Mouse (Mus musculus) midbrain, embryonic 14.5 days (tissue): ENCODE measurements around the gene Tnni3k. TPM values are rescaled to one million over a fixed set of nuclear protein-coding genes. Genes with fewer than 3 reads are reported as not detected.
"Not testable (repeated sequence)": the region's sequence is repeated elsewhere in the genome, so short reads cannot be mapped to it uniquely, and the experiment has no call there.

Source experiments
- ATAC-seq: fragments of 200-750 bp; cut with Nextera tagmentation; 2 replicates; pipeline ENCODE4 v1.8.0; 2017; ENCODE audit warnings: moderate number of reproducible peaks, moderate library complexity; ENCODE audit not compliant: low FRiP score, low TSS enrichment
- DNase-seq: peaks from one replicate; pipeline ENCODE4 v3.0.0-alpha.2; 2015
- H3K27ac ChIP-seq: fragments of 300-500 bp; sonication (generic); replicated peaks from 2 replicates; pipeline ENCODE4 v1.5.1; 2014; ENCODE audit warnings: mild to moderate bottlenecking, low read depth, low read length, moderate library complexity
- H3K27me3 ChIP-seq: fragments of 300-500 bp; sonication (generic); 2 replicates; pipeline ENCODE4 v1.6.1; 2014; ENCODE audit warnings: low read length, control low read depth, mixed read lengths; ENCODE audit not compliant: control insufficient read depth, insufficient read depth
- H3K36me3 ChIP-seq: fragments of 300-500 bp; sonication (generic); 2 replicates; pipeline ENCODE4 v1.6.1; 2014; ENCODE audit warnings: low read length, control low read depth; ENCODE audit not compliant: control insufficient read depth, insufficient read depth
- H3K4me1 ChIP-seq: fragments of 300-500 bp; sonication (generic); 2 replicates; pipeline ENCODE4 v1.6.1; 2014; ENCODE audit warnings: mild to moderate bottlenecking, antibody characterized with exemption, low read length, control low read depth; ENCODE audit not compliant: control insufficient read depth, insufficient read depth
- H3K4me2 ChIP-seq: fragments of 300-500 bp; sonication (generic); 2 replicates; pipeline ENCODE4 v1.6.1; 2014; ENCODE audit warnings: mild to moderate bottlenecking, low read length, moderate library complexity
- H3K4me3 ChIP-seq: fragments of 300-500 bp; sonication (generic); replicated peaks from 2 replicates; pipeline ENCODE4 v1.5.1; 2014; ENCODE audit warnings: low read depth, low read length
- H3K9ac ChIP-seq: fragments of 300-500 bp; sonication (generic); replicated peaks from 2 replicates; pipeline ENCODE4 v1.6.1; 2014; ENCODE audit warnings: mild to moderate bottlenecking, low read length, moderate library complexity
- H3K9me3 ChIP-seq: fragments of 300-500 bp; sonication (generic); 2 replicates; pipeline ENCODE4 v1.6.1; 2016; ENCODE audit warnings: low read length, control low read depth, mixed read lengths; ENCODE audit not compliant: control insufficient read depth
- WGBS: fragments of 180-500 bp; shearing (Covaris S2); extraction: QIAGEN DNeasy Blood & Tissue Kit; methylation state at CpG from one replicate; pipeline ENCODE4 v1.1.7; 2014; 5-methylcytosine and 5-hydroxymethylcytosine counted together
- polyA plus RNA-seq: library from polyadenylated mRNA; unstranded; fragments of >200 nt; fragmentation: Nextera tagmentation; extraction: Ambion mirVana; gene quantifications from 2 replicates; pipeline ENCODE4 v1.2.1, GENCODE M21; 2014

The Tnni3k gene
- polyA plus RNA-seq, 1 experiment from 2014 or later, result not detected

DNA sequence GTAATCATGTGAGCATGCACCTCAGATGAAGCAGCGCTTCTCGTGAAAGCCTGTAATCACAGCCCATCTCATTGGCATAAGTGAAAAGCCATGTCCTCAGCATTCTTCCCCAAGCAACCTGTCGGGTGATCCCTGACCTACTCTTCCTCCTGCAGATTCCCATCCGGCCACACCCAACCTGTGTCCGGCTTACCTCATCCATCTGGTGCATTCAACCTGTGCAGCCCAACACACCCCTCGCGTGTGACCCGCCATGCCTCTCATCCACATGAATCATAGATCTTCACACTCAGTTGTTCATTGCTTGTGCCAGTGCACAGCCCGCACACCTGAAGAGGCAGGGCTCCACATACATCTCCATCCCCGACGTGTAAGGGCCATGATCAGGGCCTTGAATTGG, 217.3 kb downstream of the Tnni3k start:
- Histone ChIP-seq H3K4me3 (no peak overlapping the region), H3K9ac (no peak overlapping the region), H3K9me3 (no peaks in the 10 kb centered on the region), H3K36me3 (no peaks in the 10 kb centered on the region), H3K27me3 (no peaks in the 10 kb centered on the region), H3K4me2 (no peak overlapping the region), H3K27ac (no peak overlapping the region), H3K4me1 (no peaks in the 10 kb centered on the region)
- 96% methylated on average over 11 of the region's 11 CpGs for WGBS
- ATAC-seq (no peak), DNase-seq (no peak)

DNA sequence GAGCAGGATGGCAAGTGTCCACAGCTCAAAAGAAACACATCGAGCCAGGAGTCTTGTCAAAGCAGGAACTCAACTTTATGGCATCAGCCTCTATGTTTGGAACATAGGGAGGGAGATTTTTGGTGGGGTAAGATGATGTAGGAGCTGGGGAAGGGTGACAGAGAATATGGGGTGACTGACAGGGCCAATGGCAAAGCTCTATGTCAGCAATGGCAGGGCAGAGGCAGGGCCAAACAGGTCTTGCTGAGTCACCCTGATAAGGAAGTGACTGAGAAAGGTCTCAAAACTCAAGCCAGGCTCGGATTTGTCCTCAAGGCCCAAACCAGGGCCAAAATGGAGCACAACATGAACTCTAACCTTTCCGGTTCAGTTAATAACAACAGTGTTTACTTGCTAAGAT, 219.1 kb downstream of the Tnni3k start:
- Histone ChIP-seq H3K4me2 (no peak overlapping the region), H3K4me3 (no peak overlapping the region), H3K4me1 (no peaks in the 10 kb centered on the region), H3K27ac (no peak overlapping the region), H3K36me3 (no peaks in the 10 kb centered on the region), H3K9me3 (no peaks in the 10 kb centered on the region), H3K9ac (no peak overlapping the region), H3K27me3 (no peaks in the 10 kb centered on the region)
- no peak for ATAC-seq
- DNase-seq, result no peak
- WGBS, result 76% methylated on average over 3 of the region's 3 CpGs

DNA sequence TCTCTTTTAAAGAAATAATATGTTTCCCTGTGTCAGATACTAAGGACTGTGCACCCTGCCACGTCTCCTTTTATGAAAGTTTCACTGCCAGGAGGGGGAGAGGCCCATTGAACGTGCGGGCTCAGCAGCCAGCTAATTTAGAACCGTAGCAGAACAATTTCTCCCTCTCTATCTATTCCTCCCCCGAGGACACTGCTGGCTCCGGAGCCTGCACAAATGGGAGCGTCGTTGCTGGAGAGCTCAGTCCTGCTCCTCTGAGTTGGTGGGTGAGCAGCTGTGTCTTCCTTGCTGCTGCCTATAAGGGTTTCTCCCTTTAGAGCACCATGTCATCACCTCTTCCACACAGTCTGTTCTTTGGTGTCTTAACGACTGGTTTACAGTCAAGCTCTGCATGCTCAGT, 220.8 kb downstream of the Tnni3k start:
- Histone ChIP-seq H3K4me2 (no peak overlapping the region), H3K9me3 (no peaks in the 10 kb centered on the region), H3K36me3 (no peaks in the 10 kb centered on the region), H3K4me3 (no peak overlapping the region), H3K4me1 (no peaks in the 10 kb centered on the region), H3K27me3 (no peaks in the 10 kb centered on the region), H3K27ac (no peak overlapping the region), H3K9ac (no peak overlapping the region)
- no peak for DNase-seq
- WGBS, result 56% methylated on average over 9 of the region's 9 CpGs
- no peak for ATAC-seq

DNA sequence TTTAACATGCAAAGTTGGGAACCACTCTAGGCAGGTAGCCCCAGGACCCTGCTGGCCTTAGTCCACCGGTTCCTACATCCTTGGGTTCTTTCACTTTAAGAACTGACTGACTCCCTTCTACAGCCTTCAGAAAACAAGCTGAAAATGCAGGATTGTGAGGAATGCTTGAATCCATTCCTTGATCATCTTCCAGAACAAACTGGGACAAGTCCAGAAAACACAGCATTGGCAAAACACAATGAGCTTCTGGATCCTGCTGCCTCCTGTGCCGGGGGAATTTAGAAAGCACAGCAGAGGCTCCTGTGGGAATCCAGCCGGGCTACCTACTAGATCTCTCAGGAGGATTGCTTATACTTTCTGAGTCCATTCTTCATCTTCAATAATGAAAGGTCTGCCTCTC, 229.5 kb downstream of the Tnni3k start:
- H3K36me3 ChIP-seq, result no peaks in the 10 kb centered on the region
- no peaks in the 10 kb centered on the region for H3K4me1 ChIP-seq
- no peak overlapping the region for H3K9ac ChIP-seq
- no peak overlapping the region for H3K27ac ChIP-seq
- no peak overlapping the region for H3K4me3 ChIP-seq
- WGBS, result 79% methylated on average over 3 of the region's 3 CpGs
- DNase-seq (no peak), ATAC-seq (no peak)
- no peaks in the 10 kb centered on the region for H3K9me3 ChIP-seq
- H3K27me3 ChIP-seq, result no peaks in the 10 kb centered on the region
- no peak overlapping the region for H3K4me2 ChIP-seq

DNA sequence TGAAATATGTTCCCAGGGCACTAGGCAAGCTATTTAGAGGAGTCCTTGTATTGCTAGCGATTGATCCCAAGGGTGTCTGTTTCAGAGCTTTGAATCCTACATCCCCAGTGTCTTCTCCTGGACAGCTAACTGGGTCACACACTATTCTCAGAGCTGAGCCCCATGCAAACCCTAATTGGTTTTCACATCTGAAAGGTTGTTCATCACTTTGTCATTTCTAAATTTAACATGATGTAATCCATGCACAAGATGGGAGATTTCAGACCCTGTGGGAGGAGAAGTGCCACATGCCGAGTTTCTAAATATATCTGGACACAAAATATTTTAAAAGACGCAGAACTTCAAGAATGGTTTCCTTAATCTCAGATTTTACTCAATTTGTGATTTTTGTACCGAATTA, 230.5 kb downstream of the Tnni3k start:
- no peak for ATAC-seq
- H3K36me3 ChIP-seq, result no peaks in the 10 kb centered on the region
- no peaks in the 10 kb centered on the region for H3K9me3 ChIP-seq
- no peak overlapping the region for H3K27ac ChIP-seq
- H3K4me3 ChIP-seq, result no peak overlapping the region
- no peak overlapping the region for H3K9ac ChIP-seq
- H3K27me3 ChIP-seq, result no peaks in the 10 kb centered on the region
- DNase-seq, result no peak
- H3K4me2 ChIP-seq, result no peak overlapping the region
- WGBS, result 88% methylated on average over 4 of the region's 4 CpGs
- H3K4me1 ChIP-seq, result no peaks in the 10 kb centered on the region

DNA sequence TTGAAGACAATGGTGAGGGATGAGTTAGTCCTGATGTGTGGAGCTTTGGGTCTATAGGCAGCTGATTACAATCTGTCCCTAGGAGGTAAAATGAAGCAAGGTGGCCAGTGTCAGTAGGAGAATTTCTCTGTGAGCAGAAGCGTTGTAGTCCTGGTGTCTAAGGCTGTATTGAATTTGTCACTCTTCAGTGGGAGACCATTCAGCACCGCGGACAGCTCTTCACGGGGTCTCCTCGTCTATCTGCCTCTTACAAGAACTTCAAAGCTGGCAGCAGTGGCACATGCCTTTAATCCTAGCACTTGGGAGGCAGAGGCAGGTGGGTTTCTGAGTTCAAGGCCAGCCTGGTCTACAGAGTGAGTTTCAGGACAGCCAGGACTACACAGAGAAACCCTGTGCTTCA, 235.5 kb downstream of the Tnni3k start:
- H3K4me3 ChIP-seq, H3K36me3 ChIP-seq, H3K4me2 ChIP-seq, H3K9ac ChIP-seq, H3K27me3 ChIP-seq, H3K27ac ChIP-seq, ATAC-seq, H3K9me3 ChIP-seq: not testable (repeated sequence)
- DNase-seq, result peak; percentile 51
- peaks cover 21% of the 10 kb centered on the region for H3K4me1 ChIP-seq
- 16% methylated on average over 5 of the region's 5 CpGs for WGBS

DNA sequence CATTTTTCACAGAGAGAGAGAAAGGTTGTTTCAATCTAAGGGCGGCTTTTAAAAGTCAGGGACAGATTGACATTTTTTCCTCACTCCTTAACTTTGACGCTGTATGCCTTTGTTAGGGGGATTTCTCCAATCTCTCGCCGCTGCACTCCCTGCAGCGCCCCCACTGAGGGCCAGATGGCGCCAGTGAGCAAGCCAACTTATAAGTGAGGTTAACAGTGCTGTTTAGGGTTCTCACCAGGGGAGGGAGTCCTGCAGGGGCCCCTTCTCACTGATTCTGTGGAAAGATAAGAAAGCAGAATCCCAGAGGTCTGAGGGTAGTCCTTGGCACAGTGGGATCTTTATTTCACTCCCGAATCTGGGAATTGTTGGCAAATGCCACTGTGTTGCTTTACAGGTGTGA, 237.5 kb downstream of the Tnni3k start:
- H3K9me3 ChIP-seq, result no peaks in the 10 kb centered on the region
- H3K36me3 ChIP-seq, result no peaks in the 10 kb centered on the region
- H3K27ac ChIP-seq, result peak overlapping the region; percentile 76
- peak; percentile 73 for ATAC-seq
- DNase-seq, result peak; percentile 90
- H3K4me3 ChIP-seq, result peak overlapping the region; percentile 24
- H3K4me2 ChIP-seq, result peak overlapping the region; percentile 49
- peak overlapping the region; percentile 48; the same call in 1 of the 2 replicates for H3K9ac ChIP-seq
- peaks cover 21% of the 10 kb centered on the region for H3K4me1 ChIP-seq
- H3K27me3 ChIP-seq, result no peaks in the 10 kb centered on the region
- WGBS, result 7% methylated on average over 7 of the region's 7 CpGs

DNA sequence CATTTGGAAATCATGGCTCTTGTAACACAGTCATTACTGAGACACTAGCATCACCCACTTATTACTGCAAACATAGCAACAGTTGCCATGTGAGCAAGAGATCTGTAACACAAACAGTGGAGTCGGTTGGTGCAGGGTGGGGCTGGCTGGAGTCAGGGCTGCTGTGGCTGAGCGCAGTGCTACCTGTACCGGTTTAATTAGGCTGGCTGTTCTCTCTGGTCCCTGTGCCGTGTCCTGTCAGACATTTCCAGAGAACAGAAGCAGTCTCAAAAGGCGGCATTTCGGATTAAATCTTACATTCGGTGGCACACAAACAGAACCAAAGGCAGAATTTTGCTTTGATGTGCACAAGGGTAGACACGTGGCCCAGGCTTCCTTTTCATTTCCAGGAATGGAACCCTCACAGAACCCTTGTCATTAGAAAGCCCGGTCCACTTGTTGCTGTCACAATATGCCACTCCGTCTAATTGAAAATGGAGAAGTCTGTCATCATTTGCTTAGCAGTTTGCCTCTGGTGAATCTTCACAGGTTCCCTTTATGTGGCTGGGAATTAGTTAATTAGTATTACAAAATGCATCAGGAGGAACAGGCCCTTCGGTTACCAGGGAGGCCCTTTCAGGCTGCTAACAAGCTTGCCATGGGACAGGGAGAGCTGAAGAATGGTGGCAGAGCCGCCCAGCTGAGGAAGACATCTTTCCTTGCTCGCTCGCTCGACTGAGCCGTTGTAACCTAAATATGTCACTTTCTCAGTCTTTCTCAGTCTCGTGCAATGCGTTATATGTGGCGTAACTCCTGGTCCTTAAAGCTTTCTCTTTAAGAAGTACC, 238.2 kb downstream of the Tnni3k start:
- DNase-seq, result peak; percentile 76

DNA sequence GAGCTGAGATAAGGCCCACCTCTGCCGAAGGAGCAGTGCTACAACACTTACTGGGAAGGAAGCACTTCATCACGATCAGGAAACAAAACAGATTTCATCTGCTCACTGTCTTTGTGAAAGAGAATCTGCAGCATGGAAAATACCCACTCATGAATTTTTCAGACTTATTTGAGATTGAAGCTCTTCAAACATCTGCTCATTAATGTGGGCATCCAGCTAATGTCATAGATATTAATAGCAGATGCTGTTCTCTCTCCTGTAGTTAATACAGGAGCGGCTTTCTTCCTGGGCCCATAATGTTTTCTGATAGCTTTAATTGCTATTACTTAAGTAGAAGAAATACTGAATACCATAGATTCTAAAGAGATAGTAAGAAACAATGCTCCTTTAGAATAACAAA, 239.0 kb downstream of the Tnni3k start:
- DNase-seq, result peak; percentile 30
- Histone ChIP-seq H3K9ac (no peak overlapping the region), H3K4me1 (peaks cover 23% of the 10 kb centered on the region), H3K36me3 (no peaks in the 10 kb centered on the region), H3K4me3 (no peak overlapping the region), H3K4me2 (no peak overlapping the region), H3K9me3 (no peaks in the 10 kb centered on the region), H3K27me3 (no peaks in the 10 kb centered on the region), H3K27ac (peak overlapping the region; percentile 76)
- no peak for ATAC-seq
- 63% methylated on average over 3 of the region's 3 CpGs for WGBS

More for the DNA sequence above, 238.2 kb downstream of the Tnni3k start:
- peak; percentile 82 for ATAC-seq
- Histone ChIP-seq H3K36me3 (no peaks in the 10 kb centered on the region), H3K4me2 (peak overlapping the region; percentile 49), H3K27ac (peak overlapping the region; percentile 76), H3K9me3 (no peaks in the 10 kb centered on the region), H3K9ac (peak overlapping the region; percentile 48; the same call in 1 of the 2 replicates), H3K4me3 (peak overlapping the region; percentile 24), H3K4me1 (peaks cover 21% of the 10 kb centered on the region), H3K27me3 (no peaks in the 10 kb centered on the region)
- 13% methylated on average over 19 of the region's 19 CpGs for WGBS
